Mouse (Mus musculus): ENCODE data around the gene Trim80. TPM values are rescaled to one million over a fixed set of nuclear protein-coding genes. Genes with fewer than 3 reads are reported as not detected.

Trim80 gene
- polyA plus RNA-seq, 1 experiment = not detected

DNA sequence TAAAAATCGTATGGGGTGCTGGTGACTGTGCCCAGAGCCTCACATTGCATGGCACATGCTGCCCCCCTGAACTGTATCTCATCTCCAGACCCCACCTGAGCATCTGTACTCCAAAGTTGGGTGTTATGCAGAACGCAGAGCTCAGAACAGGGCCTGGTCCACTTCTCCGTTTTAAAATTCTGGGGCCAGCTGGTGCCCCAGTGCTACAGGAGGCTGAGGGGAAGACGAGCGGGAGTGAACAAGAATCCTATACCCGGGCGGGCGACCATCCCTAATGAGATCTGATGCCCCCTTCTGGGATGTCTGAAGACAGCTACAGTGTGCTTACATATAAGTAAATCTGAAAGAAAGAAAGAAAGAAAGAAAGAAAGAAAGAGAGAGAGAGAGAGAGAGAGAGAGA, 20.6 kb downstream of the Trim80 start:
- H3K27ac ChIP-seq (ENCODE audit: insufficient read depth, low read depth, low read length) = no peak overlapping the region

DNA sequence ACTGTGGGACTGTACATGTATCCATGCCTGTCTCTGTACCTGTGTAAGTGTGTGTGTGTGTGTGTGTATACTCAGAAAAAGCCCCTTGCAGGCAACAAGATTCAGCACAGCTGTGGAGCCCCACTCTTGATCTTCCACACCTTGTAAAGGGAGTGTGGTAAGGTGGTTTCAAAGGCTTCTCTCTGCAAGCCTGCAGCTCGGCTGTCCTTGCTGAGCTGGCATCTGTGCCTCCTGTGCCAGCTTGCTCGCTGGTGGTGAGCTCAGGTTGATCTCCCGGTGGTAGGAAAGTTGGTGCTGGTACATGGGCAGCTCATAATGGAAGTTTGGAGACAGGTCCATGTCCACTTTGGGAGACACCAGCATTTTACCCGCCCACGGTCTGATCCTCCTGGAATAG, 21.5 kb downstream of the Trim80 start:
- H3K4me3 ChIP-seq (ENCODE audit: insufficient read depth, low read length) = no peak overlapping the region
- H3K4me1 ChIP-seq (ENCODE audit: control insufficient read depth, insufficient read depth, low read length) = no peaks in the 10 kb centered on the region
- H3K27ac ChIP-seq (ENCODE audit: insufficient read depth, low read depth, low read length) = no peak overlapping the region
- no peak for TF ChIP-seq CTCF (IDR thresholded peaks at IDR 0.05; ENCODE audit: low read depth, low read length)
- TF ChIP-seq POLR2A (IDR thresholded peaks at IDR 0.05; ENCODE audit: borderline replicate concordance, low read depth, low read length) = no peak

More for the DNA sequence above, 20.6 kb downstream of the Trim80 start:
- Histone ChIP-seq H3K4me3 (ENCODE audit: insufficient read depth, low read length) (no peak overlapping the region), H3K4me1 (ENCODE audit: control insufficient read depth, insufficient read depth, low read length) (no peaks in the 10 kb centered on the region)
- no peak for TF ChIP-seq POLR2A (IDR thresholded peaks at IDR 0.05; ENCODE audit: borderline replicate concordance, low read depth, low read length)
- no peak for TF ChIP-seq CTCF (IDR thresholded peaks at IDR 0.05; ENCODE audit: low read depth, low read length)

DNA sequence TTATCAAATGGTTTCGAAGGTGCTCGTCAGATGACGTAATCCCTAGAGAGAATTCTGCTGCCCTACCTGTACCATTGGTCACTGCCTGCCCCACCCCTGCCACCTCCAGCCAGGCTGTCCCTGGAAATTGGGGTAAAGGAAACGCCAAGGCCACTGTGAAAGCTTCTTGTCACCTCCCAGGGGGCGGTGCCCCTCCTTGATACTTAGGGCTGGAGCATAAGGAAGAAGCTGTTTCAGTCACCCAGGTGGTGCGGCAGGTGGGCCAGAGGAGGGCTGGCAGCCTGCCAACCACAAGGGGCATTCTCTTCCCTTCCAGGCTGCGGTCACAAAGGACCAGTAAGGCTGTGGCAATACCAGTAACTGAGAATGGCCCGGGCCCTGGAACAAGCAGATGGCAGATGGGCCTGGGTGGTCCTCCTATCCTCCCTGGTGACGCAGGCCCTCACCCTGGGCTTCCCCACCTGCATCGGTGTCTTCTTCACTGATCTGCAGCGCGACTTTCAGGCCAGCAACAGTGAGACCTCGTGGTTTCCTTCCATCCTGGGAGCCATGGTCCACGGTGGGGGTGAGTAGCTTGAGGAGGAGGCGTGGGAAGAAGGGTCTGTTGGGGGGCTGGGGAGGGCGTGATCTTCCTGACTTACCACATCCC, 22.0 kb downstream of the Trim80 start, which contains the start of gene Slc16a5:
Gene Slc16a5 (plus strand): TSS at position 232 of the 649 bp plus-strand sequence.
- Histone ChIP-seq H3K4me1 (ENCODE audit: control insufficient read depth, insufficient read depth, low read length) (no peaks in the 10 kb centered on the region), H3K4me3 (ENCODE audit: insufficient read depth, low read length) (no peak within 1 kb of the TSS), H3K27ac (ENCODE audit: insufficient read depth, low read depth, low read length) (no peak within 1 kb of the TSS)
- TF ChIP-seq CTCF (IDR thresholded peaks at IDR 0.05; ENCODE audit: low read depth, low read length) = no peak
- TF ChIP-seq POLR2A (IDR thresholded peaks at IDR 0.05; ENCODE audit: borderline replicate concordance, low read depth, low read length) = no peak

DNA sequence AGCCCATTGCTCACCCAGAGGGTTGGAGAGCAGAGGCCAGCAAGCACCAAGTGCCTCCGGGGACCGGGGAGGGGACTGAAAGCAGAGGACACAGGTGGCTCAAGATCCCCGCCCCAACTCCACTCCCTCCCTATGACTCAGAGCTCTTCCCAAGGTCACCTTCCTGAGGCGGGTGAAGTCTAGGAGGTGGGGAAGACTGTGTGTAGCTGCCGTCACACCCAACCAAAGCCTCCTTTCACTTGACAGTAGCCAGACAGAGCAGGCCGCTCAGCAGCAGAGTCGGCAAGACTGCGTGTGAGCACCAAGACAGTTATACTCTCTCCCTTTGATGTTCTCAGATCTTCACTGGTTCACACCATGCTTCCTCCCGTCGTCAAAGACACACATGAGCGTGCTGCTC, 23.1 kb downstream of the Trim80 start:
- H3K4me3 ChIP-seq (ENCODE audit: insufficient read depth, low read length) = no peak overlapping the region
- TF ChIP-seq CTCF (IDR thresholded peaks at IDR 0.05; ENCODE audit: low read depth, low read length) (no peak), POLR2A (IDR thresholded peaks at IDR 0.05; ENCODE audit: borderline replicate concordance, low read depth, low read length) (no peak)
- no peak overlapping the region for H3K27ac ChIP-seq (ENCODE audit: insufficient read depth, low read depth, low read length)

DNA sequence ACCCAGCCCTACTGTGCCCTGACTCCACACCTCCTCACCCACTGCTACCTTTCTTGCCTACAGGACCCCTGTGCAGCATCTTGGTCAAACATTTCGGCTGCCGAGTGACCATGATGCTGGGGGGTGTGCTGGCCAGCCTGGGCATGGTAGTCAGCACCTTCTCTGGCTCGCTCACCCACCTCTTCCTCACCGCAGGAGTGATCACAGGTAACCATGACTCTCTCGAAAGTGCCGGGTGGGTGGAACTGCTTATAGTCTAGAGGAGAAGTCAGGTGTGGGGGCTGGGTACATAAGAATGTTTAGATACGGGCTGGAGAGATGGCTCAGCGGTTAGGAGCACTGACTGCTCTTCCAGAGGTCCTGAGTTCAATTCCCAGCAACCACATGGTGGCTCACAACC, 24.5 kb downstream of the Trim80 start:
- no peak overlapping the region for H3K27ac ChIP-seq (ENCODE audit: insufficient read depth, low read depth, low read length)
- no peak overlapping the region for H3K4me3 ChIP-seq (ENCODE audit: insufficient read depth, low read length)
- no peak for TF ChIP-seq POLR2A (IDR thresholded peaks at IDR 0.05; ENCODE audit: borderline replicate concordance, low read depth, low read length)
- no peak for TF ChIP-seq CTCF (IDR thresholded peaks at IDR 0.05; ENCODE audit: low read depth, low read length)
- H3K4me1 ChIP-seq (ENCODE audit: control insufficient read depth, insufficient read depth, low read length) = no peaks in the 10 kb centered on the region

More for the DNA sequence above, 23.1 kb downstream of the Trim80 start:
- no peaks in the 10 kb centered on the region for H3K4me1 ChIP-seq (ENCODE audit: control insufficient read depth, insufficient read depth, low read length)

DNA sequence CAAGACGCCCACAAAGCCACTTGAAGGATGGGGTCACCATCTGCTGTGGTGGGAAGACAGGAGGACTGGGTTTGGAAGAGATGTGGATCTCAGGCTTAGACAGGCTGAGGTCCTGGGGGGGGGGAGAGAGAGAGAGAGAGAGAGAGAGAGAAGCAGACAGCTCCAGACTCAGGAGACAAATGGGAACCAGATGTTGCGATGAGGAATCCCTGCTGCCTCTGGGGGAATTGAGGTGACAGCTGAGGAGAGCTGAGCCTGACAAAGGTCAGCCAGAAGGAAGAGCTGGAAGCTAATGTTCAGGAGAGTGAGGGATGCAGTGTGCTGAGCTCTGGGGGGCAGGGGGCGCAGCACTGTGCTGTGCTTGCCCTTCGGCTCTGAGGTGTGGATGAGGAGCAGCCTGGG, 26.9 kb downstream of the Trim80 start:
- Histone ChIP-seq H3K4me1 (ENCODE audit: control insufficient read depth, insufficient read depth, low read length) (no peaks in the 10 kb centered on the region), H3K4me3 (ENCODE audit: insufficient read depth, low read length) (no peak overlapping the region), H3K27ac (ENCODE audit: insufficient read depth, low read depth, low read length) (no peak overlapping the region)
- TF ChIP-seq POLR2A (IDR thresholded peaks at IDR 0.05; ENCODE audit: borderline replicate concordance, low read depth, low read length) (no peak), CTCF (IDR thresholded peaks at IDR 0.05; ENCODE audit: low read depth, low read length) (no peak)

DNA sequence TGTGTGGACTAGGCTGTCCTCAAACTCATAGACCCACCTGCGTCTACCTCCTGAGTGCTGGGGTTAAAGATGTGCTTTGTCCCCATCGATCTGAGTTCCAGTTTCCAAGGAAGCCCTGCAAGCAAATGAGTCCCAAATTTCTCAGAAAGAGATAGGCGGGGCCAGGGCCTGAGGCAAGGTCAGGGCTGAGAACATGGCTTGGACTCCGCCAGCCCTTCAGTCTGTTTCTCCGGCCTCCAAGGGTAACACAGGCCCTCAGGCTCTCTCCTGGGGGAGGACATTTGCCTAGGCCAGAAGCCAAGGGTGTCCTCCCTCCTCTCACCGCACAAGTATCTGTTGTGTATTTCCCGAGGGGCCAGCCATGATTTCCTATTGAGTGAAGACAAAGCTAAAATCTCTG, 31.8 kb downstream of the Trim80 start:
- no peak for TF ChIP-seq CTCF (IDR thresholded peaks at IDR 0.05; ENCODE audit: low read depth, low read length)
- TF ChIP-seq POLR2A (IDR thresholded peaks at IDR 0.05; ENCODE audit: borderline replicate concordance, low read depth, low read length) = no peak
- Histone ChIP-seq H3K4me1 (ENCODE audit: control insufficient read depth, insufficient read depth, low read length) (peaks cover 15% of the 10 kb centered on the region), H3K4me3 (ENCODE audit: insufficient read depth, low read length) (no peak overlapping the region), H3K27ac (ENCODE audit: insufficient read depth, low read depth, low read length) (no peak overlapping the region)

DNA sequence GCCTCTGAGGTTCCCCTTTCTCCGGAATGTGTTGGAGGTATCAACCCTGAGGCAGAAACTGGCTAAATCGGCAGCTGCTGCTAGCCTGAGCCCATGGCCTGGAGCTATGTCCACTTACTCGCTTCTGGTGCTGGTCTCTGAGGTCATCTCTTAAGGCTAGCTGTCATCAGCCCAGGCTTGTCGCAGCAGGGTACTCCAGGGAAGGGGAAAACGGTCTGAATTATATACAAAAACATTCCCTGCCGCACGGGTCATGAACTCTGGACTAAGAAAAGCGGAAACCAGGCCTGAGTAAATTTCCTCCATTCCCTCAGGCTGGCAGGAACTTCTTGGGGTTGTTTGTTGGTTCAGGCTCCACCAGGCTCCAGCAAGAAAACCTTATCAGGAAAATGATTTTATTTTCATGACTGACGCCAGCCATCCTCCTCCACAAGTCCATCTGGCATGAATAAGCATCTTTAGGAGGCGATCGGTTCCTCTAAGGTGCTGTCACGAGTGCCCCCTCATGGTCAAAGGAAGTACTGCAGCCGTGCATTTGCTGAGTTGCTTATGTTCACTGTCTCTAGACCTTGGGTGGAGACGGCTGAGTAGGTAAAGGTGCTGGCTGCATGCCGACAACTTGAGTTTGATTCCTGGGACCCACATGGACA, 33.4 kb downstream of the Trim80 start:
- H3K4me3 ChIP-seq (ENCODE audit: insufficient read depth, low read length) = no peak overlapping the region
- TF ChIP-seq CTCF (IDR thresholded peaks at IDR 0.05; ENCODE audit: low read depth, low read length) (peak; percentile 55), POLR2A (IDR thresholded peaks at IDR 0.05; ENCODE audit: borderline replicate concordance, low read depth, low read length) (no peak)
- H3K27ac ChIP-seq (ENCODE audit: insufficient read depth, low read depth, low read length) = no peak overlapping the region
- peaks cover 19% of the 10 kb centered on the region for H3K4me1 ChIP-seq (ENCODE audit: control insufficient read depth, insufficient read depth, low read length)

DNA sequence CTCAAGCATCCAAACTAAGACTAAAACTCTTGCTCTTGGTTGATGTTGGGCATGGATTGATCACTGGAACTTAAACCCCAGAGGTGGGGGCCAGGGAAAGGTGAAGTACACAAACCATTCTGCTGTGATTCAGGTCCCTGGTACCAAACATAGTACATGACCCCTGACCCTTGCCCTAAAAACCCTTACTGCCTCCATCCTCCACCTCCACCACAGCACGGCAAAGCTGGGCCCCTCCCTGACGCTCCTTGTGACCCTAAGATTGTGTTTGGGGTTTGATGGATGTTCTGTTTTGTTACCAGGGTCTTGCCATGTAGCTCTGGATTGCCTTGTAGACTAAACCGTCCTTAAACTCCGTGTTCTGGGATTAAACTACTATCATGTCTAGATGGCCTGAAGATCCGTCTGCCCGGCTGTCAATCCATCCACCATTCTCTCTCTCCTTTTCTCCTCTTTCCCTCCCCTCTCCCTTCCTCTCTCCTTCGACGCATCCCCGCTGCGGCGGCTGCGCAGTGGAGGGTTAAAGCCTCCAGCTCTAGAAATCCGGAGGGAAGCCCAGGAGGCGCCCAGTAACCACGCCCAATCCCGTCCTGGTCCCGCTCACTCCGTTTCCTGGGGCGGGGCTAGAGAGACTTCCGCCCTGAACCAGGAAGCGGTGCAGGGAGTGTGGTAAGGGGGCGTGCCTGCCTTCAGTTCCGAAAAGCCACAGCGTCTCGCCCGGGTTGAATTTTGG, 34.8 kb downstream of the Trim80 start, which contains the start of gene Armc7:
Gene Armc7 (plus strand): TSS at position 643 of the 733 bp plus-strand sequence.
- peak within 1 kb of the TSS; percentile 80 for H3K4me3 ChIP-seq (ENCODE audit: insufficient read depth, low read length)
- peak within 1 kb of the TSS; percentile 74 for H3K27ac ChIP-seq (ENCODE audit: insufficient read depth, low read depth, low read length)
- no peak for TF ChIP-seq CTCF (IDR thresholded peaks at IDR 0.05; ENCODE audit: low read depth, low read length)
- 0 out of 2 replicates have a peak, but pooled peaks have one; percentile 0 for TF ChIP-seq POLR2A (IDR thresholded peaks at IDR 0.05; ENCODE audit: borderline replicate concordance, low read depth, low read length)
- H3K4me1 ChIP-seq (ENCODE audit: control insufficient read depth, insufficient read depth, low read length) = peaks cover 26% of the 10 kb centered on the region
